Mouse (Mus musculus): ENCODE measurements around the gene Atp11c. TPM values are rescaled to one million over a fixed set of nuclear protein-coding genes. Genes with fewer than 3 reads are reported as not detected.

Atp11c gene
- polyA plus RNA-seq, 1 experiment from 2014 or later, result 14.7 TPM

DNA sequence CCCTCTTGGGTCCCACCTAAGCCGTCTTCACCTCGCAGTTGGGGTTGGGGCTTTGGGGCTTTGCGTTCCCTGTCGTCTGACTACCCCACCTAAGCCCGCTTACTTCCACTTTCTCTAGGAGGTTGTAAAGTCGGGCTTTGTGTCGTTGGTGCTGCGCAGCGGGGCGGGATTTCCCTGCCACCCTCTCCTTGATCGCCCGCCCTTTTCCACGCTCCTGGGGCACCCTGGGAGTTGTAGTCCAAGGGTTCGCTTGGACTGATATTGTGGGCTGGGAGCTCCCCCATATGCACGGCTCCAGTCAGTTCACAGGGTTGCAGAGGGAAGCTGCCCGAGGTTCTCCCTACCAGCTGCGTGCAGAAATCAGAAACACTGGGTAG lies 187.8 kb downstream of the Atp11c start:
- peak overlapping the region; percentile 90 for H3K27ac ChIP-seq (ENCODE audit: low read depth, low read length)
- H3K27me3 ChIP-seq (replicated peaks; ENCODE audit: control insufficient read depth, insufficient read depth, low read length), result no peaks in the 10 kb centered on the region
- ATAC-seq, result peak; percentile 97
- DNase-seq (ENCODE audit: low spot score), result peak; percentile 95
- H3K9ac ChIP-seq (ENCODE audit: low read length), result peak overlapping the region; percentile 91
- H3K36me3 ChIP-seq (ENCODE audit: control insufficient read depth, insufficient read depth, low read length), result no peaks in the 10 kb centered on the region
- peaks cover 4% of the 10 kb centered on the region; the same call in 1 of the 2 replicates for H3K4me1 ChIP-seq (ENCODE audit: control insufficient read depth, insufficient read depth, low read length)
- peak overlapping the region; percentile 58 for H3K4me3 ChIP-seq (ENCODE audit: low read depth, low read length)
- H3K4me2 ChIP-seq (ENCODE audit: low read length), result peak overlapping the region; percentile 33
- no peaks in the 10 kb centered on the region for H3K9me3 ChIP-seq (replicated peaks; ENCODE audit: control insufficient read depth, low read length)
- 33% methylated on average over 17 of the region's 17 CpGs for WGBS

- peak overlapping the region; percentile 58 for H3K4me3 ChIP-seq (ENCODE audit: low read depth, low read length)
- ATAC-seq, result peak; percentile 79
These were observed 188.5 kb downstream of the Atp11c start for GRCm38 (mm10) chrX:60403764-60404667.

DNA sequence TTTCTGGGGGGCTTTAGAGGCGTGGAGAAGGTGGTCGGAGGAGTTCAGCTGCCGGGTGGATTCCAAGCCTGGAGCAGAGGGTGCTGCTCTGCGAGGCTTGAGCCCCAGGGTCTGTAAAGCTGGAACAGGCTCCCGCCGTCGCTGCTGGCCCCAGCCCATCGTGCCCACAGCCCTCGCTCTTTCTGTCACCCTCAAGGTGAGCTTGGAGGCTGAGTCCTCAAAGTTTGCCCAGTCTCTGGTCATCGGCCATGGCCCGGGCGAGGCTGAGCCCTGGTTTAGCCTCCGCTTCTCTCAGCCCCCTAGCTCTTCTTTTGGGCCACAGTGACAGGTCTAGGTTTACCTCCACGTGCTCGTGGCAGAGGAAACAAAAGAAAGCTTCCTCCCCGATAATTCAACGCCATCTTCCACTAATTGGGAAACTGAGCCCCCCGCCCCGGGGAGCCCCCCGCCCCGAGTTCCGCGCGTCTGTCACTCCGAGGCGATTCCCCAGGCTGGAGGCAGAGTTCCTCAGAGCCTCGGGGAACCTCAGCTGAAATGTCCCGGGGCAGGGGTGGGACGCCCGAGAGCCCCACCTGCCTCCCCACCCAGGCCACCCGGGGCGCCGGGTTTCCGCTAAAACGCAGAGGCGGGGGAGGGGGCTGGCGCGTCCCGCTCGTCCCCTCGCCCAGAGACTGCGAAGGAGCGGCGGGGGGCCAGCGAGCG lies 189.3 kb downstream of the Atp11c start:
- no peaks in the 10 kb centered on the region for H3K27me3 ChIP-seq (replicated peaks; ENCODE audit: control insufficient read depth, insufficient read depth, low read length)
- peaks cover 4% of the 10 kb centered on the region; the same call in 1 of the 2 replicates for H3K4me1 ChIP-seq (ENCODE audit: control insufficient read depth, insufficient read depth, low read length)
- no peak overlapping the region; the same call in 1 of the 2 replicates for H3K27ac ChIP-seq (ENCODE audit: low read depth, low read length)
- no peaks in the 10 kb centered on the region for H3K9me3 ChIP-seq (replicated peaks; ENCODE audit: control insufficient read depth, low read length)
- peak overlapping the region; percentile 91 for H3K9ac ChIP-seq (ENCODE audit: low read length)
- 32% methylated on average over 30 of the region's 46 CpGs for WGBS
- H3K4me2 ChIP-seq (ENCODE audit: low read length), result peak overlapping the region; percentile 60
- no peaks in the 10 kb centered on the region for H3K36me3 ChIP-seq (ENCODE audit: control insufficient read depth, insufficient read depth, low read length)
- DNase-seq (ENCODE audit: low spot score), result peak; percentile 15
- H3K4me3 ChIP-seq (ENCODE audit: low read depth, low read length), result peak overlapping the region; percentile 58
- peak; percentile 16 for ATAC-seq

More at GRCm38 (mm10) chrX:60403764-60404667, 188.5 kb downstream of the Atp11c start:
- Histone ChIP-seq H3K9me3 (replicated peaks; ENCODE audit: control insufficient read depth, low read length) (no peaks in the 10 kb centered on the region), H3K4me1 (ENCODE audit: control insufficient read depth, insufficient read depth, low read length) (peaks cover 4% of the 10 kb centered on the region; the same call in 1 of the 2 replicates), H3K4me2 (ENCODE audit: low read length) (peak overlapping the region; percentile 60), H3K36me3 (ENCODE audit: control insufficient read depth, insufficient read depth, low read length) (no peaks in the 10 kb centered on the region), H3K27me3 (replicated peaks; ENCODE audit: control insufficient read depth, insufficient read depth, low read length) (no peaks in the 10 kb centered on the region), H3K27ac (ENCODE audit: low read depth, low read length) (peak overlapping the region; percentile 90), H3K9ac (ENCODE audit: low read length) (peak overlapping the region; percentile 91)
- DNase-seq (ENCODE audit: low spot score), result peak; percentile 51
- WGBS, result 25% methylated on average over 56 of the region's 126 CpGs

DNA sequence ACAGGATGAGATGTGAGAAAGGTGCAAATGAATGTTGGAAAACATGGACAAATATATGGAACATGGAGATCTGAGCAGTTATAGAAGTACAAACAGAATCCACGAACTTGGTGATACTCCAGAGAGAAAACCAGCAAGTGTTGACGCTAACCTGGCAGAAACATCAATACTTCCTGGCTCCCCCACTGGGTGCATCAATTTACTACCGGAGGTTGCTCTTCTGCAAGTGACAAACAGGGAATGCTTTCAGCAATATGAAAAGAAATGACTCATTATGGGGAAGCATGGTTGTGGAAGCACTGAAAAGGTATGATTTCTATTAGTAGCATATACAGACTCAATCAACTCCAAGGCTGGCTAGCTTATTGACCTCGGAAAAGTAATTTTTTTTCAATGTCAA lies 198.2 kb downstream of the Atp11c start:
- DNase-seq (ENCODE audit: low spot score) (no peak), ATAC-seq (no peak)
- Histone ChIP-seq H3K27me3 (replicated peaks; ENCODE audit: control insufficient read depth, insufficient read depth, low read length) (no peaks in the 10 kb centered on the region), H3K4me1 (ENCODE audit: control insufficient read depth, insufficient read depth, low read length) (no peaks in the 10 kb centered on the region), H3K36me3 (ENCODE audit: control insufficient read depth, insufficient read depth, low read length) (no peaks in the 10 kb centered on the region), H3K9me3 (replicated peaks; ENCODE audit: control insufficient read depth, low read length) (no peaks in the 10 kb centered on the region), H3K4me3 (ENCODE audit: low read depth, low read length) (no peak overlapping the region), H3K4me2 (ENCODE audit: low read length) (no peak overlapping the region), H3K27ac (ENCODE audit: low read depth, low read length) (no peak overlapping the region), H3K9ac (ENCODE audit: low read length) (no peak overlapping the region)
- 61% methylated on average over 4 of the region's 4 CpGs for WGBS

DNA sequence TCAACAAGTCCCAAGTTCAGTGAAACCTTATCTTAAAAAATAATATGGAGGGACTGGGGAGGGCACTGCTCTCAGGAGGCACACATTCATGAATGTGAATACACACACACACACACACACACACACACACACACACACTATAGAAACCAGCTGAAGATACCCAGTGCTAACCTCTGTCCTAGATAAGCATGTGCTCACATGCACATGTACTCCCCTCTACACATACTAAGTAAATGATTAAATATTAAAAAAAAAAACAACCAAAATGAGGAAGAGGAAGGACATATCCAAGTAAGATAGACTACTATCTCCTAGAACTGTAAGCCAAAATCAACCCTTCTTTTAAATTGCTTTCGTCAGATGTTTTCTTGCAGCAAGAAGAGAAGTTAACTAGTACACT lies 205.6 kb downstream of the Atp11c start:
- no peak overlapping the region for H3K4me2 ChIP-seq (ENCODE audit: low read length)
- H3K27me3 ChIP-seq (replicated peaks; ENCODE audit: control insufficient read depth, insufficient read depth, low read length), result no peaks in the 10 kb centered on the region
- ATAC-seq (no peak), DNase-seq (ENCODE audit: low spot score) (no peak)
- no peak overlapping the region for H3K27ac ChIP-seq (ENCODE audit: low read depth, low read length)
- H3K4me1 ChIP-seq (ENCODE audit: control insufficient read depth, insufficient read depth, low read length), result no peaks in the 10 kb centered on the region
- no peak overlapping the region for H3K4me3 ChIP-seq (ENCODE audit: low read depth, low read length)
- no peaks in the 10 kb centered on the region for H3K36me3 ChIP-seq (ENCODE audit: control insufficient read depth, insufficient read depth, low read length)
- 97% methylated on average over 1 of the region's 1 CpGs for whole genome bisulfite sequencing
- no peaks in the 10 kb centered on the region for H3K9me3 ChIP-seq (replicated peaks; ENCODE audit: control insufficient read depth, low read length)
- no peak overlapping the region for H3K9ac ChIP-seq (ENCODE audit: low read length)

DNA sequence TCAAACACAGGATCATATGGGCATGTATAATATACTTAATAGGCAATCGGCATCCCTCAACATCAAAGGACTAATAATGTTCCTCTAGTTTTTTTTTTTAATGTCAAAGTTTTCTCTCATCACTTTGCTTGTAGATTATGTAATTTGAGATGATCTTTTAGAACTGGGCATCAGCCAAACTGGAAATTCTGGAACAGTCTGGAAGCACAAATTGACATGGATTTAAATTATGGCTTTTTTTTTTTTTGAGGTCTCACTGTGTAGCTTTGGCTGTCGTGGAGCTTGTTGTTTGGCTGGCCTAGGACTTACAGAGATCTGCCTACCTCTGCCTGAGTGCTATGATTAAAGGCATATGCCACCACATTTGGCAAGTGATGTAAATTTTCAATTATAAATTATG lies 210.8 kb downstream of the Atp11c start:
- no peak overlapping the region for H3K4me3 ChIP-seq (ENCODE audit: low read depth, low read length)
- H3K9ac ChIP-seq (ENCODE audit: low read length), result no peak overlapping the region
- no peak for ATAC-seq
- H3K4me2 ChIP-seq (ENCODE audit: low read length), result no peak overlapping the region
- 68% methylated on average over 2 of the region's 2 CpGs for WGBS
- H3K27me3 ChIP-seq (replicated peaks; ENCODE audit: control insufficient read depth, insufficient read depth, low read length), result no peaks in the 10 kb centered on the region
- no peak for DNase-seq (ENCODE audit: low spot score)
- H3K36me3 ChIP-seq (ENCODE audit: control insufficient read depth, insufficient read depth, low read length), result no peaks in the 10 kb centered on the region
- no peaks in the 10 kb centered on the region for H3K9me3 ChIP-seq (replicated peaks; ENCODE audit: control insufficient read depth, low read length)
- no peaks in the 10 kb centered on the region for H3K4me1 ChIP-seq (ENCODE audit: control insufficient read depth, insufficient read depth, low read length)
- no peak overlapping the region for H3K27ac ChIP-seq (ENCODE audit: low read depth, low read length)

DNA sequence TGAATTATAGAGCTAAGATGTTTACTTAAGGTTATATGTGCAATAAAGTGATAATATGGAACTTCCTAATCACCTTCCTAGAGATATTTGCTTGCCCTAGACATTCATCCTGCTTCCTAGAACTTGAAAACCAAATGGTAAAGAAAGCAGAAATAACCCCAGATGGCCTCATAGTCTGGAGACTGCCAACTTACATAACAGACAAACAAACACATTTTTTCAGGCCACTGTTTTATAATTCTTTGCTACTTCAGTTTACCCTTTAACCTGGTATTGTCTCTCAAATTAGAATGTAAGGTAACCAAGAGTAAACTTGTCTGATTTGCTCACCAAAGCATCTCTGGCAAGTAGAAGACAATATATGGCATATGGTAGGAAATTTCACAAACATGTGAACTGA lies 212.1 kb downstream of the Atp11c start:
- H3K4me1 ChIP-seq (ENCODE audit: control insufficient read depth, insufficient read depth, low read length), result no peaks in the 10 kb centered on the region
- H3K4me3 ChIP-seq (ENCODE audit: low read depth, low read length), result no peak overlapping the region
- H3K9me3 ChIP-seq (replicated peaks; ENCODE audit: control insufficient read depth, low read length), result no peaks in the 10 kb centered on the region
- no peaks in the 10 kb centered on the region for H3K36me3 ChIP-seq (ENCODE audit: control insufficient read depth, insufficient read depth, low read length)
- H3K27me3 ChIP-seq (replicated peaks; ENCODE audit: control insufficient read depth, insufficient read depth, low read length), result no peaks in the 10 kb centered on the region
- no peak overlapping the region for H3K9ac ChIP-seq (ENCODE audit: low read length)
- no peak overlapping the region for H3K27ac ChIP-seq (ENCODE audit: low read depth, low read length)
- DNase-seq (ENCODE audit: low spot score), result no peak
- H3K4me2 ChIP-seq (ENCODE audit: low read length), result no peak overlapping the region
- ATAC-seq, result no peak

GRCm38 (mm10) chrX:60348741-60349140 lies 243.8 kb downstream of the Atp11c start:
- Histone ChIP-seq H3K27me3 (replicated peaks; ENCODE audit: control insufficient read depth, insufficient read depth, low read length) (no peaks in the 10 kb centered on the region), H3K4me1 (ENCODE audit: control insufficient read depth, insufficient read depth, low read length) (no peaks in the 10 kb centered on the region), H3K9ac (ENCODE audit: low read length) (no peak overlapping the region), H3K9me3 (replicated peaks; ENCODE audit: control insufficient read depth, low read length) (no peaks in the 10 kb centered on the region), H3K4me2 (ENCODE audit: low read length) (no peak overlapping the region), H3K4me3 (ENCODE audit: low read depth, low read length) (no peak overlapping the region), H3K36me3 (ENCODE audit: control insufficient read depth, insufficient read depth, low read length) (no peaks in the 10 kb centered on the region), H3K27ac (ENCODE audit: low read depth, low read length) (no peak overlapping the region)
- WGBS, result 83% methylated on average over 1 of the region's 1 CpGs
- DNase-seq (ENCODE audit: low spot score) (no peak), ATAC-seq (no peak)

DNA sequence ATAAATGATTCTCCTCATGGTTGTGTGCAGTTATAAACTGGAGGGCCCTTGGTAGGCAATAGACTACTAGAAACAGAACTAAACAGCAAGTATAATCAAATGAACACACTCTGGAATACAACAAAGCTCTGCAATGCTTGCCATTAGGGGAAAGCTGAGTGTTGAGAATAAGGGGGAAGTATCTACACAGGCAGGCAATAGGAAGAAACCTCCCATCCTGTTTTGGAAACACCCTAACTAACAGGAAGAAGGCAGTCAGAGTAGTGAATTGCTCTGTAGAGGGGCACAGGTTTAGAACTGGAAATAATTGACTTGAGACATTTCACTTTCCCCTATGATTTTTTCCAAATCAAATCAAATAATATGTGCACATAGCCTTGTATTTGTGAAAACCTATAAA lies 247.1 kb downstream of the Atp11c start:
- H3K27ac ChIP-seq (ENCODE audit: low read depth, low read length), result no peak overlapping the region
- no peak overlapping the region for H3K4me3 ChIP-seq (ENCODE audit: low read depth, low read length)
- no peaks in the 10 kb centered on the region for H3K4me1 ChIP-seq (ENCODE audit: control insufficient read depth, insufficient read depth, low read length)
- no peak for ATAC-seq
- H3K9me3 ChIP-seq (replicated peaks; ENCODE audit: control insufficient read depth, low read length), result no peaks in the 10 kb centered on the region
- no peak overlapping the region for H3K9ac ChIP-seq (ENCODE audit: low read length)
- H3K36me3 ChIP-seq (ENCODE audit: control insufficient read depth, insufficient read depth, low read length), result no peaks in the 10 kb centered on the region
- no peaks in the 10 kb centered on the region for H3K27me3 ChIP-seq (replicated peaks; ENCODE audit: control insufficient read depth, insufficient read depth, low read length)
- no peak for DNase-seq (ENCODE audit: low spot score)
- H3K4me2 ChIP-seq (ENCODE audit: low read length), result no peak overlapping the region
